Mouse (Mus musculus): ENCODE results near the gene Tcp10a. TPM values are rescaled to one million over a fixed set of nuclear protein-coding genes. Genes with fewer than 3 reads are reported as not detected.
"Not testable (repeated sequence)": the region's sequence is repeated elsewhere in the genome, so short reads cannot be mapped to it uniquely, and the experiment has no call there.

Gene Tcp10a
- total RNA-seq, 1 experiment from 2014 or later: not detected

GRCm38 (mm10) chr17:7369401-7369800, 45.0 kb downstream of the Tcp10a start:
- DNase-seq: peak; percentile 39

DNA sequence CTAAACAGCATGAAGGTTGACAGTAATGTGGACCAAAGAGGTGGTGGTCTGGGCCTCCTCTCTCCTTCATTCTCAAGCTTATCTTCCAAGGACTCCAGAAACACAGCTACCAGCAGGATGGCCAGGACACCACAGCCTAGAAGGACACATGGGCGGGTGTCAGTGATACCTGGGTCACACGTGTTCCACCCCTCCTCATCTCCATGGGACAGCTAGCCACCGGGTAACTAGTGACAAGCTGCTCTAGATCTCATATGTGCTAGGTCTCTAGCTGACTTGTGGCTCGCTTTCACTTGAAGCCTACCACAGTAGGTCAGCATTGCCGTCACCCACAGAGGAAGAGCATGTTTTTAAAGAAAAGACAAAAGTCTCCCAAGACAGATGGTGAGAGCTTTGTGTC, 47.4 kb downstream of the Tcp10a start, which contains the start of gene Gm49630:
Gm49630 (minus strand) TSS at position 101 of the 400 bp plus-strand sequence.
- DNase-seq: not testable (repeated sequence)

DNA sequence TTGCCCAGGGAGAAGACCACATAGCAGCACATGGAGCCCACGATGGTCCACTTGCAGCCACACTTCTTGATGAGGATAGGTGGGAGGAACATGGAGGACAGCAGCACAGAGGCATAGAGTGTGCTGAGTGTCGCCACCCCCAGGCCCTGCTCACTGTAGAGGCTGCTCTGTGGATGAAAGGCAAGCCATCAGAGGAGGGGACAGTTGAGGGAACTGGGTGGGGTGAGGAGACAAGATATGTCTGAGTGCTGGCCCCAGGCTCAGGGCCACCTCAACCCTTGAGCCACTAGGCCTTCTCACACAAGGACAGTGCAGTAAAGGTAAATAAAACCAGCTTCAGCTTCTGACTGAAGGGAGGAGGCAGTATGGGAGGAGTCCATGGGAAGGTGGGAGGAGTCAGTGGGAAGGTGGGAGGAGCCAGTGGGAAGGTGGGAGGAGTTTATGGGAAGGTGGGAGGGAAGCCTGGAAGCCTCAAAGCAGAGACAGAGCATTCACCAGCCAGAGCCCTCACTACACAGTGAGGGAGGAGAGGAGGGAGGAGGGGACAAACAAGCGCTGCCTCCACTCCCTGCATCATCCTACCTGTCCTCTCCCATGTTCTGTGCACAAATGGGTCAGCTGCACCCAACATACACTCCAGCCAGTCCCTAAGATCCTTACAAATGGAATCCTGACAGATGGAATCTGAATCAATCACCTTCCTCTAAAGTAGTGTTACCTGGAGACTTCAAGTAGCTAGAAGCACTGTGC, 52.7 kb downstream of the Tcp10a start:
- DNase-seq: not testable (repeated sequence)

DNA sequence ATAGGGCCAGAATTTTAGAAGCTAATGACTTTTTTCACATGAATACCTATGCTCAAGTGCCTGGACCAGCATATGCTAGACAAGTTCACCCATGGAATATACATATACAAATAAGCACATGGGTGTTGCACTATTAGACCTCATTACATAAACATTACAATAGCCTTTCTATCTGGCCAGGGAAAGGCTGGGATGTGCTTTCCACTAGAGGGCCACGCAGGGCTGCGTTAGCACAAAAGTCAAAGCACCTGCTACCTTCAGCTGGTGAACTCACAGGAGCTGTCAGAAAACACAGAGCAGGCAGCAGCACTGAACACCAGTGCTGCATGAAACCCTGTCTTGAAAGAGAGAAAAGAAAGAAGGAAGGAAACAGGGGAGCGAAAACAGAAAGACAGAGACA, 53.5 kb downstream of the Tcp10a start:
- DNase-seq: not testable (repeated sequence)

GRCm38 (mm10) chr17:7382711-7383110, 58.3 kb downstream of the Tcp10a start:
- not testable (repeated sequence) for DNase-seq

GRCm38 (mm10) chr17:7383167-7384143, 59.0 kb downstream of the Tcp10a start:
- not testable (repeated sequence) for DNase-seq

DNA sequence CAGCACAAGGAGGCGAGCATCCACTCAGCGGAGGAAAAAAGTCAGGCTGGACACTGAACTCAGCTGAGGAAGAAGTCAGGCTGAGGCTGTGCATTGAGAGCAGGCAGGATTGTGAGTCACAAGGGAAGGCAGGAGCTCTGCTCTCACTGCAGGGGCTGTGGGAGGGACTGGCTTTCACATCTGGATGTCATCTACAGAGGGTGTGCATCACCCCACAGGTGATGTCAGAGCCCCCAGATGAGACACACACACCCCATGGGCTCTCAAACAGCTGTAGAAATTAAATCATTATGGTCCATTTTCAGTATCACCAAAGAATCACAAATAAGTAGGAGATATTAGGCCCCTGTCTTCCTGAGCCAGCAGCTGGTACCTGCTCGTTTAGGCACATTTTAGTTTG, 60.9 kb downstream of the Tcp10a start, which contains the start of gene Unc93a2:
Unc93a2 (minus strand) TSS at position 101 of the 400 bp plus-strand sequence.
- DNase-seq: not testable (repeated sequence)

DNA sequence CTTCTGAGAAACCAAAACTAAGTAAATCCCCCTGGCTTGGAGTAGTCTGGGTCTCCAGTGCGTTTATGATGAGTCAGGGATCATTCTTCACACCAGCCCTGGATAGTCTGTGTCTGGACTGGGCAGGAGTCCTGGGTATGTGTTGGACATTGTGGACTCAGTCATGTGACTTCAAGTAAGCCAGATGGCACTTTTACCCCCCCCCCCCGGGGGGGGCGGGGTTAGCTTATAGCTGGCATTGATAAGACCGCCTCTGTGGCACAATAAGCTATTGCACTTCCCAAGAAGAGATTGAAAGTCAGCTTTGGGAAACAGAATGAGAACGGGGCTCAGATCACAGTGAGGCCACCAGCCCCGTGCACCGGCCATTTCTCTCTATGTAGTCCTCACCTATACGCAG, 61.6 kb downstream of the Tcp10a start:
- DNase-seq: not testable (repeated sequence)

DNA sequence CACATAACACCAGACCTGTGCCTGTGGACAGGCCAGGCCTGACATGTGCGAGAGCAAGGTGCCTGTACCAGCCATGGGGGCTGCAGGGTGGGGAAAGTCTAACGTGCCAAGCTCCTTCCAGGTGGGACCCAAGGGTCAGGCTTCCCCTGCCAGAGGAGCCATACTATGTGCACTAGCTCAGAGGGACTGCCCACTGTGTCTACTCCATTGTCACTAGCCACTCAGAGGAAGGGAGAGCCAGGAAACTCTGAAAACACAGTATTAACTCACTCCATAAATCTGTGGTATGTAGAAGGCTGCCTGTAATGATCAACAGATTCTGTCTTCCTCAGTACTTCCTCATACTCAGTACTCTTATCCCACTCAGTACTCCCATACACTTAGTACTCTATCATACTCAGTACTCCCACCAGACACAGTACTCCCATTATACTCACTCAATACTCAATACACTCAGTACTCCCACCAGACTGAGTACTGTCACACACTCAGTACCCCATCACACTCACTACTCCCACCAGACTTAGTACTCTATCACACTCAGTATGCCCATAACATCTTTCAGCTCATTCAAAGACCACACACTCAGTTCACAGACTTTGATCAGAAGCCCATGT, 64.0 kb downstream of the Tcp10a start:
- not testable (repeated sequence) for DNase-seq

GRCm38 (mm10) chr17:7388958-7389356, 64.5 kb downstream of the Tcp10a start:
- not testable (repeated sequence) for DNase-seq

DNA sequence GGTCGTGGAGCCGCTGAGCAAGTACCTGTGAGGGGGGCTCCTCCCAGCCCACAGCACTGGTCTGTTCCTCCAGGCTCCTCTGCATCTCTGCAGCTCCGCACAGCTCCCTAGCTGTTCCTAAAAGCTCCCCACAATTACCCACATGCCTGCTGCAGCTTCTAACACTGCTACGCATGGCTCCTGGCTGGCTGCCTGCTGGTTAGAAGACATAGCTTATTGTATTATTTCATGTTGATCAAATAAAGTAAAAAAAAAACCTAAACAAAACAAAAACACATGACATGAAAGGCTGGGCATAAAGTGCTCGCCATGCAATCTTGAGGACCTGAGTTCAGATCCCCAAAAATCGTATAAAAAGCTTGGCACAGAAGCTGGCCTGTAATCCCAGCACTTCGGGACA, 65.5 kb downstream of the Tcp10a start:
- DNase-seq: peak; percentile 30

DNA sequence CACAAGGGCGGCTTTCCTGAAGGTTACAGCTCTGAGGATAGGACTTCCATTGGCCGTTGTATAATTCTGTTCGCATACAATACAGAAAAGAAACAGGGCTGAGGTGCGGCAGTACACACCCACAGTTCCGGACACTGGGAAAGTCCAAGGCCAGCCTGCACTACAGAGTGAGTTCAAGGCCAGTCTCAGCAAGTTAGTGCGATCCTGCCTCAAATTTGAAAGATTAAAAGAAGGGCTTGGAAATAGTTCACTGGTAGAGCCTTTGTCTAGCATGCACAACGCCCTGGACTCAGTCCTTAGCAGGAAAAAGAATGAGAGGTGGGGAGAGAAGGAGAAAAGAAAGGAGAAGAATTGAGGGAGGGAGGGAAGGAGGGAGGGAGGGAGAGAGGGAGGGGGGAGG, 70.7 kb downstream of the Tcp10a start:
- DNase-seq: peak; percentile 23

Other genes starting within 250 kb of the Tcp10a start
- 11.4 and 12.9 TPM in 2 replicates for gene Rps6ka2, start 154.5 kb upstream of the Tcp10a start, total RNA-seq (2021)
- not detected in 2 replicates for gene Ttll2, start 28.1 kb downstream of the Tcp10a start, total RNA-seq (2021)
- not detected in 2 replicates for gene Gm49630, start 47.3 kb downstream of the Tcp10a start, total RNA-seq (2021)
- gene Unc93a2, start 60.8 kb downstream of the Tcp10a start, total RNA-seq (2021): 1.2 and 1.5 TPM in 2 replicates

Measured in adrenal gland, postnatal 14 days (tissue).